Mouse (Mus musculus): ENCODE measurements around the gene Pilra. TPM values are rescaled to one million over a fixed set of nuclear protein-coding genes. Genes with fewer than 3 reads are reported as not detected.

Gene Pilra
- total RNA-seq, 1 experiment from 2014 or later = 2.8 TPM

DNA sequence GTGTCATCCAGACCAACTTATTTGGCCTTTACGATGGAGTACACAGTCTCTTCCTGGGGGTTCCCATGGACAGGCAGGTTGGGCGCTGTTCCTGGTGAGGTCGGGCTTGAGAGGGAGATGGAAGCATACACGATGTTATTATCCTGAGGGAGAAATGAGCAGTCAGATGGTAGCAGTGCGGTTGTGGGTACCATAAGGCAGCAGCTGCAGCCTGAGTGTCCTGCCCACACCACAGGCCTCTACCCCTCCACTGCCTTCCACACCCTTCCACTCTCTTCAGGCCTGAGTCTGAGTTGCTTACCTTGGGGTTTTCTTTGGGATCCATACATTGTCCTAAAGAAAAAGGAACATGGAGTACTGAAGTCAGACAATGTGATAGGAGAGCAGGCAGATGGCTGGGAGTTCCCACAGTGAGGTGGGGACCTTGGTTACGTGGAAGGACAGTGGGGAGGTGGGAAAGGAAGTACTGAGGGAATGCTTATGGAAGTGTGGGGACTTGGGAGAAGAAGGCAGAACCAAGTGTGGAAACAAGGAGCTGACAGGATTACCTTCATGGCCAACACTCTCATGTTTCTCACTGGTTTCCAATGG, 12.5 kb downstream of the Pilra start:
- DNase-seq = no peak

DNA sequence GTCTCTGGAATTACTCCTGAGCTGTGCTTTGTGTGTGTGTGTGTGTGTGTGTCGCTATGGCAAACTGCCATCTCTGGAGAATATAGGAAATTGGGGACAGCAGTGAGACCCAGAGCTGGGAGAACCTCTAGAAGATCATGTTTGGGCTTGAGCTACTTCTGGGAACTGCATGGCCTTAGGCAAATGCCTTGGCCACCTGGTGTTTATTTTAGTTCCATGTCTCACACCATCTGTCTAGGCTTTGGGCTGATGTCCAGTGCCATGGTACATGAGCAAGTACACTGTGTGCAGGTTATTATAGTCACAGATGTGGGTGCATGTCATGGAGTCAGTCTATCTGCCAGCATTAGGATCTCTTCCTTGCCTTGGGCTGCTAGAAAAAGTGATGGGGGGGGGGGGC, 13.5 kb downstream of the Pilra start:
- no peak for DNase-seq

DNA sequence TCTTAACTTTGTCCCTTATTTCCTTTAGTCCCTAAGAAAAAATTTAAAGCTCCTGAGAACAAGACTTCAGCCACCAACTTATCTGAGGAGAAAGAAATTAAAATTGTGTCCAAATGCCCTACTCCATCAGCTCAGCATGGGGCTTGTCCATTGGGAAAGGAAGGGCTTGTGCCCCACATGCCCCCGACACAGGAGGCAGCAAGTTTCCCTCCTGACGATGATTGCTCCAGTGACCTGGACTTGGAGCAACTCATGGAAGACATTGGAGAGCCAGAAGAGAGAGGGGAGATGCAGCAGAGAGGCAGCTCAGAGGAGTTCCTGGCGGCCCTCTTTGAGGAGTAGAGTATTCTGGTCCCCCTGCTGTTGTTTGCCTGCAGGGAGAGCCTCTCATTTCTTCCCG, 14.0 kb downstream of the Pilra start:
- no peak for DNase-seq

DNA sequence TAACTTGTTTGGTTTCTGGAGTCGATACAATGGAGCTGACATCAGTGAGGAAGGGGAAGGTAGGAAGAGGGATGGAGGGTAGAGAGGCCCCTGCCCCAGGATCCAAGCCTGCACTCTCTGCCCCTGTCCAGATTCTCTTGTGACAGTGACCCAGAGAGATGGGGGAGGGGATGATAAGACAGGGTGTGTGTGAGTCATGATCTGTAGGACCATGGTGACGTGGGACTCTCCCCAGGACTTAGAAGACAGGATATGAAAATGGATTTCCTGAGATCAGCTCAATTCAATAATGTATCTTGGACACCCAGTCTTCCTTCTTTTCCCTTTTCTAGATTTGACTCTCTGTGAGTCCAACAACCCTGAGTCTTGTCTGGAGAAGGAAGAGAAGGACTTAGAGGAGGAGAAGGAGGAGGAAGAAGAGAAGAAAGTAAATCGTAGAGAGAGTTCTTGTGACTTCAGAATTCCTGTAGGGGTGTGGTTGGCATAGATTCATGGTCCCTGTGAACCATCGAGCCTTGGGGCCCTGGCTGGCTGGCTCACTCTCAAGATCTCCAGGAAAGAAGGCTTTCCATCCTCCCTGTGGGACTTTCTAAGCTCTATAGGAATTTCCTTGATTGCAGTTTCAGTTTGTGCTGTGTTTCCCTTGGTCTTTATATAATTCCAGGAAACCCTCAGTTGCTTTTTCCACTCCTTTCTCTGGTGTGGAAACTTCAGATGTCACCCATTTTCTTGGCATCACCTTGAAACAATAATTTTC, 18.4 kb downstream of the Pilra start:
- DNase-seq = no peak

DNA sequence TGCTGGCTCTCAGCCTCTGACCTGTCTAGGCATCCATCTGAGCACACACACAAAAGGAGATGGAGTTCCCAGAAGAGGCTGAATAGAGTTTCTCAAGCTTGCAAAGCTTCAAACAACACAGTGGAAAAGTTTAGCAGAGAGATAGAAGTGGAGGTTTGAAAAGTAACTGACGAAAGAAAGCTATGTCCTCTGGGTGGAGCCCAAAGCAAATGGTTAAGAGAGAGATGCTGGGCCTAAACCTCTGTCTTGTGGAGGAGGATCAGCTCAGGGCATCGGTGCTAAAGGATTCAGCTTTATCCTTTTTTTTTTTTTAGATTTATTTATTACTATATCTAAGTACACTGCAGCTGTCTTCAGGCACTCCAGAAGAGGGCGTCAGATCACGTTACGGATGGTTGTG, 27.8 kb downstream of the Pilra start:
- DNase-seq = no peak

DNA sequence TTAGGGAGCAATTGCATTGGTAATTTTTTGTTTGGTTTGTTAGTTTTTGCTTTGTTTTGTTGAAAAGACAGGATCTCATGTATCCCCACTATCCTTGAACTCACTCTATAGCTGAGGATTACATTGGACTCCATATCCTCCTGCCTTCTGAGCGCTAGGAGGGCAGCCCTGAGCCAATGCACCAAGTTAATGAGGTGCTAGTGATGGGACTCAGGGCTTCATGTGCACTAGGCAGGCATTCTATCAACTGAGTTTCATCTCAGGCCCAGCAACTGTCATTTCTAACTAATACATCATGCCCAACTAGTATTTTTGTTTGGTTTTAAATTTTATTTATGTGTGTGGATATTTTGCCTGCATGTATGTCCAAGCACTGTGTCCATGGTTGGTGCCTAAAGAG, 29.9 kb downstream of the Pilra start:
- DNase-seq = no peak

DNA sequence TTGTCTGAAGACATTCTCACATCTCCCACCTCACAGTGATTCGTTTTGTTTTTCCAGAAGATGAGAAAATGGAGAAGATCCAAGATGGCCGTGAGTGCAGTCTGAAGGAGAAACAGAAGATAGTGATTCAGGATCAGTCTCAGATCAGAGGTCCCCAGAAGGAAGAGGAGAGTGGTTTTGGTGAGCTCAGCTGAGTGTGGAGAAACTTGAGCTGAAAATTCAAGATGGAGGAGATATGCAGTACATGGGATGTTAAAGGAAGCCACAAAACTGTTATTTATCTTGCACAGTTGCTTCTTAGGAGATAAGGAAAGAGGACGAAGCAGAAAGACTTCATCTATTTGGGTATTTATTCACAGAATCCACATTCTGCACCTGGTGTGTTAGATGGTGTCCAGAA, 35.2 kb downstream of the Pilra start:
- no peak for DNase-seq

DNA sequence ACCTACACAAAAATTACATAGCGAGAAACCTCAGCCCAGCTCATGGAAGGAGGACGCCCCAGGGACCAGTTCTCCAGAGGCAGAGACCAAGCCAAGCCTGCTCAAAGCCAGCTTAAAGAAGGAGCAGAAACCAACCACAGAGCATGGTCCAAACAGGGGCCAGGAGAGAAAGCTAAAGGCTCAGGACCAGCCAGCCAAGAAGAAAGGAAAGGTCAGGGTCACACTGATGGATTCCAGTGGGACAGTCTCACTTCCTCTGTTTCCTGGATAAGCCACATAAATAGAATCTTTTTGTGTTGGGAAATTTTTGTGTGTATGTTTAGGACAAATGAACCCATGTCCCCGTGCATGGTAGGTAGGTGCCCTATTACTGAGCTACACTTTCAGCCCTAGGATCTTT, 39.5 kb downstream of the Pilra start:
- no peak for DNase-seq

DNA sequence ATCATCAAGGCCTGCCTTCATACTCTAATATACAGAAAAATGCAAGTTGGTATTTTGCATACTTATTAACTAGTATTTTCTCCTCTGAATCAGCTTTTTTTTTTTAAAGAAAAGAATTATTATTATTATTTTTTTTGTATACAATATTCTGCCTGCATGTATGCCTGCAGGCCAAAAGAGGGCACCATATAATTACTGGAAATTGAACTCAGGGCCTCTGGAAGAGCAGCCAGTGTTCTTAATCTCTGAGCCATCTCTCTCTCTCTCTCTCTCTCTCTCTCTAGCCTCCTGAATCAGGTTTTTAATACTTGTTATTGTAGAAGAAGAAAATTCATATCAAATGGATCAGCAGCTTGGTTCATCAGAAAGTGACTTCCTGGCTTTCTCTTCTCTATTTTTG, 44.5 kb downstream of the Pilra start:
- DNase-seq = no peak

DNA sequence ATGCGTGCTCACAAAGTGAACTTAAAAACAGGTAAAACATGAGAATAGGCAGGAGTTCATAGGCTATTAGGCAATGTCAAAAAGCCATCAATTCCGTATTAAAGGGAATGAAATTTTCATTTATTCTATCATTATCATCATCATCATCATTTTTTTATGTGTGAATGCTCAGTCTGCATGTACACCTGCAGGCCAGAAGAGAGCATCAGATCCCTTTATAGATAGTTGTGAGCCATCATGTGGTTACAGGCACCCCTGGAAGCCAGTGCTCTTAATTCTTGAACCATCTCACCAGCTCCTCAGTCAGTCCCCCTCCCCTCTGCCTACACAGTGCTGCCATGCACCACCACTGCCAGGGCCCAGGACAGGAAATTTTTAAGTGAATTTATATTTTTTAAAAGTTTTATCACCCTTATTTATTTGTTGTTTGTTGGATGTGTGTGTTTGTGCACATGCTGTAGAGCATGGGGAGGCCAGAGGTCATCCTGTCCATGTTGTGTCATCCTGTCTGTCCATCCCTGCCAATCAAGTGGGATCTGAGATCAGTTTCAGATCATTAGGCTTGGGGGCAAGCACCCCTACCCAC, 47.0 kb downstream of the Pilra start:
- DNase-seq = no peak

DNA sequence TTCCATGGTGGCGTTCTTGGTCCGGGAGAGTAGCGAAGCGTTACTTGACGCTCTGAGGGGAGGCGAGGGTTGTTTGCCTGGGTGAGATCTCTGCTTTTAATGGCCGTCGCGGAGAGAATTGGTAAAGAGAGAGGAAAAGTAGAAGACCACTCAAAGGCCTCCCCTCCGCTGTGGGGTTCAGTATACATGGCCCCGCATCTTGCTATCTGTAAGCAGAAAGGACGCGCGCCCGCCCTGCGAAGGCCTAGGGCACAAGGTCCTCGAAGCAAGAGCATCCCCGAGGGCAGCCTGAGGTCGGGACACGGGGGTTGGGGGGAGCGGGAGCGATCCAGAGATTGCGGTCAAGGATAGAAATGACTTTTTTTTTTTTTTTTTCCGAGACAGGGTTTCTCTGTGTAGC, 47.9 kb downstream of the Pilra start:
- DNase-seq = peak; percentile 8

DNA sequence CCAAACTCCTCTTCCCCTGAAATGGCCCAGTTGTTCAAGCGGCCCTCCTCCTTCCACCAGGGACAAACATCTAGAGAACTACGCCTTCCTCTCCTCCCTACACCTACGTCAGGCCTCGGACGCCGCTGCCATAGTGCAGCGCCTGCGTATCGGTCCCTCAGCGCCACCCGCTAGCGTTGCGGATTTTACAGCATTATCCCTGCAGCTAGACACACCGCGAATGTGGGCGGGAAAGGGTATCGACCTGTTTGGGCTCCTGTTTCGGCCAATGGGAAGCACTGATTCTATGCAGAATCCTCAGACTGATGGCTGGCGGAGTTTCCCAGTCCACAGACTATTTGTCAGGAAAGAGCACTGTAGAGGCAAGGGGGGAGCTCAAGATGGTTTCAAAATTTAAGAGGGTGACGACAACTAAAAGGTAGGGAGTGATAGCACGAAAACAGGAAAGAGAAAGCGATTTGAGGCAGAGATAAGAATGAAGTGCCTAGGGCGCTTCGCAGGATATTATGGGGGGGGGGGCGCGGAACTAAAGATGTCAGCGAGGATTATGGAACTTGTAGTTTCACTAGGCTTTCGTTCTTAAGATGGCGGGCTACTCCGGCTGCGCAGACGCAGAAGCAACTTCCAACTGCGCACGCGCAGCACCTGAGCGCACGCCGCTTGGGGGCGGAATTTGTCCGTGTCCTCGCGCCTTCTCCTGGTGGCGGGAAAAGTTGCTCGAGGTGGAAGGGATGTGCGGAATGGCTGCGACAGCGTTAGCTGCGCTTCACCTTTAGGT, 48.7 kb downstream of the Pilra start, which contains the start of the genes Mepce and Zcwpw1:
TSS of gene Mepce (minus strand) at position 505 of the 778 bp plus-strand sequence.
TSS of gene Zcwpw1 (plus strand) at position 648 of the 778 bp plus-strand sequence.
- peak; percentile 95 for DNase-seq

DNA sequence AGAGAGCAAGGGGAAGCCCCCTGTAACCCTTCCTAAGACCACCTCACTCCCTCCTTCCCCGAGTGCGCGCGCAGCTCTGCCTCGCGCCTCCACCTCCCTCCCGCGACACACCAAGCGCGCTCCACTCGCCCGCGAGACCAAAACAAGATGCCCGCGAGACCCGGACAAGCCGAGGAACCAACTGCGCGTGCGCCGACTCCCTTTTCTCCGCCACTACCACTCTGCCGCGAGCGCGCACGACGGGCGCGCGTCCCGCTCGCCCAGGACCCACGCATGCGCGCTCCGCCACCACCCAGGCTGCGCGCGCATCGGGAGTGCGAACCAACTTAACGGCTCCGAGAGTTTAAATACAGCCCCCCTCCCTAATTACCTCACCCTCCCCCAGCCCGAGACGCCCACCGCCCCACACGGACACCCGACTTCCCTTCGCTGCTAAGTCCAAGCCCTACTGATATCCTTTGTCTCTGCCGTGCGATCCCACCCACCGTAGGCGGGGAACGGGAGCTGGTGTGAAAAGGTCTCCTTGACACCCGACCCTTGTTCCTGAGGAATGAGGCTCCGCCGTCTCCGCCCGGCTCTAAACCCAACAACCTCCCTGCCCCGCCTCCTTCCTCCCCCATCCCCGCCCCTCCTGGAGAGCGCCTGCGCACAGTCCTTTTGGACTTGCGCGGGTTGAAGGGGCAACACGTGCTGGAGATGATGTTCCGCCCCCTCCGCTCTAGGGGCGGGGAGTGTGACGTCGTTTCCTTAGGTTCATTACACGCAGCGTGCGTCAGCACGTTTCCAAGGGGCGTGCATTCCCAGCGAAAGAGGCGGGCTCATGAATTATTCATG, 49.8 kb downstream of the Pilra start:
- DNase-seq = peak; percentile 99

DNA sequence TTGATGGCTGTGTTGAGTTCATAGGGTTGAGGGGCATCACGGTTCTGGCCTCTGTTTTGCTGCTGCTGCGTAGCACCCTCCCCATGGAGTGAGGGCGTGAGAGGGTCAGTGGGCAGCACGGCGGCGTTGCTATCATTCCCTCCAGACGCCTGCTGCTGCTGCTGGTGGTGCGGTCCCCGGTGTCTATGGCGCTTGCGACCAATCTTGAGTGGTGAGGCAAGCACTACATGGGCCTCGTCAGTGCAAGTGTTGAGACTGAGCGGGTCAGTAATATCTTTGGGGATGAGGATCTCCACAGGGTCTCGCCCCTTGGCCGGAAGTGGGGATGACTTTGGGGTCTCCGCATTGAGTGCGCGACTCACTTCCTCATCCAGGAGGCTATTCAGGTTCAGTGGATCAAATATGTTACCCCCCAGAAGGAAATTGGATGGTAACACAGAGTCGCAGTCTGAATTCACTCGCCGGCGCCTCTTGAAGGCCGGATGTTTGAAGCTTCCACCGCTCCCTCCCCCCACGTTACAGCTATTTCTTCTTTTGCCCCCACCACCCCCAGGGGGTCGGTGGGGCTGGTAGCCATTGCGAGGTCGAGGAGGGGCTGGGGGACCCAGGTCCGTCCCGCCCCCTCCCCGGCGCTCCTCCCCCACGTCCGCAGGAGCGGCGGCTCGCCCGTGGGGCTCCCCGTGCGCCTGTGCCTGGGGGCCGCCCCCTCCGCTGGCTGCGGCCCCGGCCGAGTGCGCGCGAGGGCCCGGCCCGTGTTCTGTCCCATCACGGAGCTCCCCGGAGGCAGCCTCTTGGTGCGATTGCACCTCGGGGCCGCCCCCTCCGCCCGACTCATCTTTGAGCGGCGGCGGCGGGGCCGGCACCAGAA, 50.7 kb downstream of the Pilra start:
- DNase-seq = peak; percentile 59

DNA sequence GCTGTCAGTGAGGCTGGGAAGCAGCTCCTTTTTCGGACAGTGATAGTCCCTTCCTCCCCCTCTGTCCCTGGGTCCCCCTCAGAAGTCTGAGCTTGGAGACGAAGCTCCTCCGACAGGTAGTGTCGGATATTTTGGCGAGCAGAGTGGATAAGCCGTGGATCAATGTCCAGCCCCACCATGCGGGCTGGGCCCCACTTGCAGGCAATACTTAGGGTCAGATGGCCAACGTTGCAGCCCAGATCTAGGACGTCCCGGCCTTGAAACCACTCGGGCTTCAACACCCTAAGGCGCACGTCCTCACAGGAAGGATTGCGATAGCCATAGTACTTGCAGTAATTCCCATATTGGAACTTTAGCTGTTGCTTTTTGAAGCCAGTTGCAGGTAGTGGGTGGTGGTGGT, 51.5 kb downstream of the Pilra start:
- peak; percentile 34 for DNase-seq

DNA sequence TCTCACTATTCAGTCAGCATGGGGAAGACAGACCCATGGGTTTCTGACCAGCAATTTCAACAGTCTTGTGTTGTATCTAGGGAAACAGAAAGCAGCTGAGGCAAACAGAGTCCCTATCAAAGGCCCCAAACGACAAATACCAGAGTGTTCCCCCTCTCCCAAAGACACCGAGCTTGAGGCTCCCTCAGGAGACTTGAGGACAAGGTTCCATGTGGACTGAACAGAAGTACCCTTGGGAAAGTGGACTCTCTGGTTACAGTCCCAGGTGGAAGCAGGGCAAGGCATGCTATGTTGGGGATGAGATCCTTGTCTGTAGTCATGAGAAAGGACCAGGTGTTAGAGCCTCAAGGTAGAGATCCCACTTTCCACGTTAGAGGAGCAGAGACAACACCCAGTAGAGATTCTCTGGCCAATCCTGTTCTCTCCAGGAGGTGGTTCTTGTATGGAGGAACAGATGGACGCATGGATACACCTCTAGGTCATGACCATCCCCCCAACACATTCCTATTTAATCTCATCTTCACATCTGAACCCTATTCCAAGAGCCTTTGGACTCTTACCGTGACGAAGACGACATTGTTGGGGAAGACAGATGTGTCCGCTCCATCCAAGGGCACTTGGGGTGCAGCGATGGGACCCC, 52.1 kb downstream of the Pilra start:
- no peak for DNase-seq

DNA sequence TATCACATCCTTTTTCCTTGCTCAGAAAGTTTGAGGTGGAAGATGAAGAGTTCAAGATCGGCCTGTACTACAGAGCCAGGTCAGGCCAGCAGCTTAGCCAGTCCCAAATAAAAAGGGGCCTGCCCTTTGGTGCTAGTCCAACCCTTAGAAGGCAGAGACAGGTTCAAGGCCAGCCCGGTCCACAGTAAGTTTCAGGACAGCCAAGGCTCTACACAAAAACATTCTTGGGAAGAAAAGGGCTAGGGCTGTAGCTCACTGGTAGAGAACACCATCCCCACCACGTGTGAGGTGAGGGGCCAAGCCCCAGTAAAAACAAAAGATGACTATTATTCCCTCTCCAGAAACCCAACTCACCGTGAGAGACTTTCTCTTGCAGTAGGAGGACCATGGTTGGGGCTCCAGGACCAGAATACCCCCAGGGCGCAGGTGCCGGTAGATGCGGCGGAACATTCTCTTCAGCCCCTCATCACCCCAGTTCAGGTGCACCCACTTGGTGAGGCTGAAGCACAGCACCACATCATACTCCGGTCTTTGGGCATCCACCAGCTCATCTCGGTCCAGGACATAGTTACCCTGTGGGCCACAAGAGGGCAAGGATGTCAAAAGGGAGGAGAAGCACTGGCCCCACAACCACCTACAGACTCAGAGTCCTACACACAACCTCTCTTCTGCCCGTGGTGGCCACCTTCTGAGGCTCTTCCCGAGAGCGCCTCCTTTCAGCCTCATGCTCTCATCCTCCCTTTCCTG, 53.1 kb downstream of the Pilra start:
- DNase-seq = no peak

DNA sequence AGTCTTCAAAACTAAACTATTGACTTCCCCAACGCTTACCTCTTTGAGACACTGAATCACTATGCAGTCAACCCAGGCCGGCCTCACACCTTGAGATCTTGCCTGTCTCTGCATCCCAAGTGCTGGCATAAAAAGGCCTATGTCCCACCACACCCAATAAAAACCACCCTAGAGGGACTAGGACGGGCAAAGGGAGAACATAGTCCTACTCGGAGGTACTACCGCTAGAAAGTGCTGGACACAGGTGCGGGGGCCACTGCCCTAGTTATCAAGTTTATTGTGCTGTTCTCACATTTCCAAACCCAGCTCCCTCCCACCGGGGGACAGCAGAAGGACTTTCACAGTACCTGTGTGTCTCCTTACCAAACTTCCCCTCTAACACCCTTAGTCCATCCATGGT, 54.4 kb downstream of the Pilra start:
- no peak for DNase-seq

DNA sequence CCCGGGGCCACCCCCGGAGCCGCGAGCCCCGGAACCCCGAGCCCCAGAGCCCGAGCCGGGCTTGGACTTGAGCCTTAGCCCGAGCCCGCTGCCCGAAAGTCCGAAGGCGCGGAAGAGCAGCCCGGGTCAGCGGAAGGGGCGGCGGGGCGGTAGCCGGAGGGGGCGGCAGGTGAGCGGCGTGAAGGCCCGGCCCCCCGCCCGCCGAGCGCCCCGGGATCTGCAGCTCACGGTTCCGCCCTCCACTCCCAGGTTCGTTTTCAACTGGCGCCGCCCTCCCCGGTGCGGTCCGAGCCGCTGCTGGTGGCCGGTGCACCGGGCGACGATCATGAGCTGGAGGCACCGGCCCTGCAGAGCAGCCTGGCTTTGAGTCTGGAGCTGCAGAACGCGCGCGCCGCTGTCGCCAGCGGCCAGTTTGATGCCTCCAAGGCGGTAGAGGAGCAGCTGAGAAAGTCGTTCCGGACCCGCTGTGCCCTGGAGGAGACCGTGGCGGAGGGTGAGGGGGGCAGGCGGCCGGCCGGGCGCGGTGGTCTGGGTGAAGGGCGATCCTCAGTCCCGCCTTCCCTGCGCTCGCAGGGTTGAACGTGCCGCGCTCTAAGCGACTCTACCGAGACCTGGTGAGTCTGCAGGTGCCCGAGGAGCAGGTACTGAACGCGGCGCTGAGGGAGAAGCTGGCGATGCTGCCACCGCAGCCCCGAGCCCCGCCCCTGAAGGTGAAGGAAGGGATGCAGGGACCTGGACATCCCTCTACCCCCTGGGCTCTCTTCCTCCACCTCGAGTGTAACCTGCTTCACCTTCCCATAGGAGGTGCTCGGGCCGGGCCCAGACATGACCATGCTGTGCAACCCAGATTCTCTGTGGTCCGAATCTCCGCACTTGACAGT, 56.8 kb downstream of the Pilra start:
- peak; percentile 62 for DNase-seq

Data from adrenal gland, postnatal 25 days (tissue).